Mouse (Mus musculus) megakaryocyte, adult 5-6 weeks (primary cell): ENCODE data around the gene Med27. TPM values are rescaled to one million over a fixed set of nuclear protein-coding genes. Genes with fewer than 3 reads are reported as not detected.
A peak's percentile ranks its signal among the peaks of the same experiment; 100 is the strongest.
"Not testable (repeated sequence)": the region's sequence is repeated elsewhere in the genome, so short reads cannot be mapped to it uniquely, and the experiment has no call there.

Experiments used
- ATAC-seq: 2 replicates; pipeline ENCODE4 v1.8.0; 2016; ENCODE audit warnings: mild to moderate bottlenecking, inconsistent platforms; ENCODE audit not compliant: poor library complexity, severe bottlenecking
- total RNA-seq, 2 experiments: library from RNA; stranded (forward) in 1 of 2; stranded (reverse) in 1 of 2; fragments of 153-499, 151-499 nt in 1 of 2; fragments of 221-1000, 200-1000 nt in 1 of 2; gene quantifications; 2 replicates each; pipeline versions ENCODE4 v1.2.3 to v1.2.4; 2015 to 2017

Med27 gene
- total RNA-seq, 2 experiments from 2014 or later = 17.8 to 34.2 TPM

DNA sequence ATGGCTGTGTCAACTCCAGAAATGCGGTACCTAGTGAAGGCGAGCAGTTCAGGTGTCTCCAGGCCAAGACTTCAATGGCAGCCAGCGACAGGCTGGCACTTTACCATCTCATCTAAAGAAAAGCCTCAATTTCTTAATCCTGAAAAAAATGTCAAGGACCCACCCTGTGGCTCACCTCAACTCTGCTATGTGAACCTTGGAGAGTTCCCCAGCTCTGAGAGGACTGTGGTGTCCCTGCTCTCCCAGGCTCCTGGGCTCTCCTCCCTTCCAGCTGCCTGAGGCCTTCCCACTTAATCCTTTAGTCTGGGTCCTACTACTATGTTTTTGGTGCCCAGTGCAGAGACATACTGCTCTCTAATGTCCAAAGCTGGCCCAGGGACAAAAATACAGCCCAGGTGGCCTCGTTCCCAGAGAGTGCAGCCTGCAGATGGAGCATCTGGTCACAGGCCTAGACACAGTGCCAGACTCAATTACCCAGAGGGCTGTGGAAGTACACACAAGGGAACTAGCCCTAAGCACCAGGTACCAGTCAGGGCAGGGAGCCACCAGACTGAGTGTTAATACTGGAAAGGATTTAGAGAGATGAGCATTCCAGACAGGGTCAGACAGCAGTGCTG is 169.3 kb downstream of the Med27 start:
- ATAC-seq = no peak

DNA sequence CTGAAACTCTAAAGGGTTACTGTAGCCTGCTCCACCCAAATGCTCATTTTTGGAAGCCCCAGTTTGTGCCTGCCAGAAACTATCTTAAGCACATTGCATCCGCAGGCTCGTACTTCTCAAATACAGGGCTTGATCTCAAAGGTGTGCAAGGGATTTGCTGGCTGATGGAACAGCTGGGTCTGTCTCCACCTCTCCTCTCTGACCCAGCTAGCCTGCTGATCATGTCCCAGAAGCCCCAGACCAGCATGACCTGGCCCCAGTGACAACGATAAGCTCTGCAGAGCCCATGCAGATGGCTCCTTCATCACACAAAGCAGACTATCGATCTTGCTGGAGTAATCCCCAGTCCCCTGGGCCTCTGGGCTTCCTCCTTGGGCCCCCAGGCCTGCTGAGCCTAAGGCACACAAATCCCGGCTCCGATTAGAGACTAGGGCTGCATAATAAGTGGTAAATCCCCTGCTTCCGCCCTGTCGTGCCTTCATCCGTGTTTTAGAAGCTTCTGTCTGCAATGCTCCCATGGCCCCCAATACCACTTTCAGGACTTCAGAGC is 170.1 kb downstream of the Med27 start:
- ATAC-seq = no peak

DNA sequence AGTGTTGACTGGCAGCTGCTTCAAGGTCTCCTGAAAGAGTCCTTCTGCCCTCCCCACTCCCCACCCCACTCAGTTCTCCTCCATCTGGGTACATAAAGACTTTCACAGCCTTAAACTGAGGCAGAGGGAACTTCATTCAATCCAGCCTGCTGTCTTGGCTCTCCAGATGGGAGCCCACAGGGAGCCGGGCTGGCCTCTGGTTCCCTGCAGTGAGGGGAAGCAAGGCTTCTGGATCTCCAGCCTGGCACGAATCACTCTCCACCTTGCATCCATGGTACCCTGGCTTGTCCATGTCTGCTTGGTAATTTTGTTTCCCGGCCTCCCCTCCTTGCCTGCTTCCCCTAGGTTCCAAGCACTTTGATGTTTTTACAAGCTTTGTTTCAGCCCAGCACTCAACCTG is 172.8 kb downstream of the Med27 start:
- ATAC-seq = no peak

DNA sequence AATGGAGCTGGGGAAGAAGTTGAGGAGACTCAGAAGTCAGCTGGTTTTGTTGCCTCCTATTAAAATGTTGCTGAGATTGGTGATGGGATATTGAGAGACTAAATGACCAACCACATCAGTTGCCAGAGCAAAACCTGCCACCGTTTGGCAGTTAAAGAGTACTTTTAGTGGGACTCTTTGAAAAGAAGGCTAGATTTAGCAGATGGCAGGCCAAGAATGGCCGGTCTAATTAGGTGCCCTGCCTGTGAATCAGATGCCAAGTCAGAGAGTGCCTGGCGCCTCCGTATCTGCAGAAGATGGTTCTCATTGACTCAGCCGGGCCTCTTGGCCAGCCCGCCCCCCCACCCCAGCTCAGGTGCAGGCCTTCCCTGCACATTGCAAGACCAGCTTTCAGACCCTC is 173.6 kb downstream of the Med27 start:
- ATAC-seq = no peak

DNA sequence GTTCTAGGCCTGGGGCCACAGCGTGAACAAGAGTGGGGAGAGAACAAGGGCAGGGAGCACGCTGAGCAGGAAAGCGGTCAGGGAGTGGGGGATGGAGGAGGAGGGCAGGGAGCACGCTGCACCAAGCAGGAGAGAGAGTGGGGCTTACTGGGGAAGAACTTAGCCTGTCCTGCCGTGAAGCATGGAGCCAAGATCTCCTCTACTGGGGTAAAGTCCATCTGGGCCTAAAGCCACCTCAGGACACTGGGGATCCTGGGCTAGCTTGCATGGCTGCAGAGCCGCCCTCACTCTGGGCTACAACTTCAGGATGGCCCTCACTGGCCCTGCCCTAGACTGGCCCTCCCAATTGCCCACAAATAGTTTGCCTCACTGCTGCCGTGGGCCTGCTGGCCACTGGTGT is 174.9 kb downstream of the Med27 start:
- no peak for ATAC-seq

DNA sequence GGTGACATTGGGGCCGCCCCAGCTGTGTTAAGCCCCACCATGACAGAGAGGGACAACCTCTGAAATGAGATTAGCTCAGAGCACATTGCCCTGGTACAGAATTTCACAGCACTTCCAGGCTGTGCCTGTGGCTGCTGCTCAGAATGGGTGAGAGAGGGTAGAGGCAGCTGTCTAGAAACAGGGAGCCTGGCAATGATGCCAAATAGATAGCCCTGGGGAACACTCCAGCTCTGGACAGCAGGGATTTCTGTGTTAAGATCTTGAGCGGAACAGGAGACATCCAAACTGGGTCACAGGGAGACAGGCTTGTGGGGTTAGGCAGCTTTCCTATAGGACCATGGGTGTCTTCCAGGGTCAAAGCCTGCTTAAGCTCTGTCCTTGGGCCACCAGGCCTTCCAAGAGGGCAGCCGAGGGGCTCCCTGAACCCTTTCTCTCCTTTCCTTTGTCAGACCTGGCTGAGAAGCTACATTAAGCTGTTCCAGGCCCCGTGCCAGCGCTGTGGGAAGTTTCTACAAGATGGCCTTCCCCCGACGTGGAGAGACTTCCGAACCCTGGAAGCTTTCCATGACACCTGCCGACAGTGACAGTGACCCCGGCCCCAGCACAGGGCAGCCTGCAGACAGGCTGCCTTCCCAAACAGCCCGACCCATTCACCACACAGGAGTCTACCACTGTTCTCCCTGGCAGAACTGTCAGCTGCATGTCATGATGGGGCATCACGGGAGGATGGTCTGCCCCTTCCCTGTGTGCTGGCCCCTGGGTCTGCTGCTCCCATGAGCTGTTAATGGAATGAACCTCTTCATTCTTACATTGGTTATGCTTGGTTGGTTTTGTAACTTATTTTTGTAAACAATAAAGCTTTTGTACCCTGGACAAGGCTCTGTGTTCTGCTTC is 177.5 kb downstream of the Med27 start:
- ATAC-seq = no peak

DNA sequence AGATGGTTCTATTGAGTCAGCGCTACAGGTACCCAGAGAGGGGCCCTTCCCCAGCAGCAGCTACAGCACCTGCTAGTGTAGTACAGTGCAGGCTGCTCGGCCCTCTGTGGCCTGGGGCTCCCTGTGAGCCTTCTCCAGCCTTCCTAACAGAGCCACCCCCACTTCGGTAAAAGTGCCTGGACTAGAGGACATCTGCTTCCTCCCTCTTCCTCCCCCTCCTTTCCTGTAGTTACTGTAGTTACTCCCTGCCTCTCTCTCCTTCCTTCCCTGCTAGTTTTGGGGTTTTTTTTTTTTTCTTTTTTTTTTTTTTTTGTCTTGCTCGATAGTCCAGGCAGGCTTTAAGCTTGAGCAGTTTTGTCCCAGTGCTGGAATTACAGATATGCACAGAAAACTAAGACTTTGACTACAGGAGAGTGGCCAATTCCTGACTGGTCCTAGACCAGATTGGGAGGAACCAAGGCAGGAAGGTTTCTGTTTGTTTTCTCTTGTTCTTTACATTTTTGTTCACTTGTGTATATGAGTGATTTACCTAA is 178.7 kb downstream of the Med27 start:
- no peak for ATAC-seq

DNA sequence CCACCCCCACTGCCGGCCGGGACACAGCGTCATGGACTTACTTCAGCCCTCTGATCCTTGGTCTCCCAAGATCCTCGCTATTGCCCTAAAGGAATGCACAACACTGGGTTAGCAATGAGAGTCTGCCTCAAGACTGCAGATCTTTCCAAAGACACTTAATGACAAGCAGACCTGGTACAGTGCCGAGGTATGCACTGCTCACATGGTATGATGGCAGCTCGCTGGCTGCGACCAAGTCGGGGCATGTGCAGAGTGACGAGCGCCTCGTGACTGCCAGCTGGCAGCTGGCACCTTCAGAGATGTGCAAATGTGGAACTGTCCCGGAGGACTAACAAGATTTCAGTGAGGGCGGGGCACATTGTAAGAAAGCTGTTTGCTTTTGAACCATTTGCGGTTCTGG is 179.6 kb downstream of the Med27 start:
- no peak for ATAC-seq

DNA sequence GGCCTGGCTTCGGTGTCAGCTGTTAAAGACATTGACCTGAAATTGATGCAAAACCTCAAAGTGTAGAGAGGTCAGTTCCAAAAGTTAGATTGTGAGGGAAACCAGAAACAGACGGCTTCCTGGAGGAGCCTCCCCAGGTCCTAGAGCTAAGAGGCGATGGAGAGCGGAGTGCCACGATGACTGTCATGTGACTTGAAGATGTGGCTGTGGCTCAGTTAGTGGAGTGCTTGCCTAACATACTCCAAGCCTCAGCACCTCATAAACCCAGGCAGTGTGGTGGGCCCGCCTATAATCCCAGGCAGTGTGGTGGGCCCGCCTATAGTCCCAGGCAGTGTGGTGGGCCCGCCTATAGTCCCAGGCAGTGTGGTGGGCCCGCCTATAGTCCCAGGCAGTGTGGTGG is 180.9 kb downstream of the Med27 start:
- not testable (repeated sequence) for ATAC-seq

DNA sequence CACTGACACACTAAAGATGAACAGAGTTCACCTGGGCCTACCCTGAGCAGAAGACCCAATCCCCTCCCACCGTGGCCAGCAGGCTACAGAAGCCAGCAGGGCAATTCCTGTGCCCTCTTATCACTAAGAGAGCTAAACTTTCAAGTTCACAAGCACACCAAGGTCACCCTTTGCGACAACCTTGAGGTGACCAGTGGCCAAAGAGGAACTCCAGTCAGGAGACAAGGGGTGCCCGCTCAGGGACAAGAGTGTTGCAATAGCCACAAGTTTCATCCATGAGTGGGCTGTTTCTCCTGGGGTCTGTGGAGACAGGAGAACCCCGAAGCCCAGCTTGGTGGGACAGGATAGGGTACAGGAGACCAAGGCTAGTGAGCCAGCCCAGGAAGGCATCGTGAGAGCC is 182.2 kb downstream of the Med27 start:
- no peak for ATAC-seq

DNA sequence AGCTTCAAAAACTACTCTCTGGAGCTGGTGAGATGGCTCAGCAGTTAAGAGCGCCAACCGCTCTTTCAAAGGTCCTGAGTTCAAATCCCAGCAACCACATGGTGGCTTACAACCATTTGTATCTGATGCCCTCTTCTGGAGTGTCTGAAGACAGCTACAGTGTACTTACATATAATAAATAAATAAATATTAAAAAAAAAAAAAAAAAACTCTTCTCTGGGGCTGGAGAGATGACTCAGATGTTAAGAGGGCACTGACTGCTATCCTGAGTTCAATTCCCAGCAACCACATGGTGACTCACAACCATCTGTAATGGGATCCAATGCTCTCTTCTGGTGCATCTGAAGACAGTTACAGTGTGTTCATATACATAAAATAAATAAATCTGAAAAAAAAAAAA is 183.2 kb downstream of the Med27 start:
- ATAC-seq = not testable (repeated sequence)

DNA sequence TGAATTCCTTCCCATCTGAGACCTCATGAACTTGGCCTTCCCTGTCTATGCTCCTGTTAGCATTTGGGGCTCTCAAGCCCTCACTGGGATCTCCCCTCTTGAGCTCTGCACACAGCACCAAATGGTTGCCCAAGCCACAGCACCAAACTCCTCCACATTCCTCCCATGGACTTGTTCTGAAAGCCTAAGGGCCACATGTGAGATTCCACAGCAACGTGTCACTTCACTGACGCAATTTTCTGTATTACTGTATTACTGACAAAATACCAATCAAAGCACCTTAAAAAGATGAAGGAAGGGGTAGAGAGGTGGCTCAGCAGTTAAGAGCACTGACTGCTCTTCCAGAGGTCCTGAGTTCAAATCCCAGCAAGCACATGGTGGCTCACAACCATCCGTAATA is 185.6 kb downstream of the Med27 start:
- no peak for ATAC-seq

DNA sequence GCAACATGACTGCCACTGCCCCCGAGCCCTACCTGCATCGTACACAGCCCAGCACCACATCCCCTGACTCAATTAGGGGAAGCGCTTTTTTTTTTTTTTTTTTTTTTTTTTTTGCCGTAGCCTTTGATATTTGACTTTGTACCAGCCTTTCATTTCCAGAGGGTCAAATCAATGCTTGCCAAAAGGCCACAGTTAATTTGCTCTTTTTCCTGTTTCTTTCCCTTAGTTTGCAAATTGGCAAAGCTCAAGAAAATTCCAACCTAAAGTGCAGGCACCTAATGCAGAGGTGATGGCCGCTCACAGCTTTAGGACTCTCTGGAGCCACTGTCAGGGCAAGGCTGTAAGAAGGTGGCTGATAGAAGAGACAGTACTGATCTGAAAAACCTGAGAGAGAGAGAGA is 186.3 kb downstream of the Med27 start:
- no peak for ATAC-seq

DNA sequence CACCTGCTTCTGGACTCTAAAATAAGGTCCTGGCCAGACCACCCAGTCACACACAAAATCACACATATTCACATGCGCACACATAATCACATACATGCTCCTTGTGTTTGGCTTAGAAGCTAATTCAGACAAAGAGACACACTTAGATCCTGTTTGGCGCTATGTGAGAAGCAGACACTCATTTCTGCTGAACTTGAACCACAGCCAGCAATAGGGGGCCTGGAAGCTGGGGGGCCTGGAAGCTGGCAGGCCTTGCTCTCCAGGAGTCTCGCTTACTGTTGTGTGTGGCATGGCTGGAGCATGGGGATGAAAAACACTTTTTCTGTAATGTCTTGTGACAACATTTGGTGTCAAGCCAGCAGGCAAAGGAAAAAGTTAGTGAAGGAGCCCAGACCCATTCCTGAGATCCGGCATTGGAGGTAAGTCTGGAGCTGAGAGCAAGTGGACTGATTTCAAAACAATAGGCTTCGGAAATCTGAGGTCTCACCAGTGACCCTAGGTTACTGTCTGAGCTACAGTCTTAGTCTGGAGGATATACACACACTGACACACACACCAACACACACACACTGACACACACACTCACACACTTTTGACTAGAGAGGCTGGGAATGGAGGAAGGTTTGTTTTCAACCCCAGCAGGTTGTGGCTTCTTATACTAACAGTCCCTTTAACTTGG is 189.1 kb downstream of the Med27 start:
- no peak for ATAC-seq

DNA sequence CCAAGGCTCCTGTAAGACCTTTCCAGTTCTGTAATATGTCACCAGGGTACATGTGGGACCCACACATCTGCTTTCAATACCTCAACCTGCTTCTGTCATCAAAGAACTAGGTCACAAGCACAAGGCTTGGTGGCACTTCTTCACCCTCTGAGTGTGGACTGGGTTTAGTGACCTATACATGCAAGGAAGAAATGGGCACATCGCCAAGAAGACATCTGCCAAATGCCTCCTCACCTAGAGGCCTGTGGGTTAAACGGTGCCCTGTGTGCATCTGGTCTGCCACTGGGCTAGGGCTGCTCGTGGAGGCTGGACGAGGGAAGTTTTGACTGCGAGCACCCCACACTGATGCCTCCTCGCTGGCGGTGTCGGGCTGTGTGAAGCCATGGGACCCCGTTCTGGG is 189.9 kb downstream of the Med27 start:
- ATAC-seq = no peak

DNA sequence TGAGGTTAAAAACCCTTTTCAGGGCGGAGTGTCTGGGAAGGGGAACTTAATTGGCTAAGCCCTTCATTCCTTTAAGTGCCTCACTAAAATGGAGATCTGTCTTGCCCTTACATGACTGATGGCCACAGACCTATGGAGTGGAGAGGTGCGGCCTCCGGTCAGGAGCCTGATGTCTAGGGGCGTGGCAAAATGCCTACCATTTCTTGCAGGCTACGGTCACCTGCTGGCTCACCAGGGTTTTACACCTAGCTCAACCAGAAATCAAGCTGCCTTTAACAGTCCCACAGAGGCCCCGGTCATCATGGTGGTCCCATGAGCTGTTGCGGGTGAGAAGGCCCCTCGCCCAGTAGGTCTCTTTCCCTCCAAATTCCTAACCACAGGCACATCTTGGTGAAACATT is 190.7 kb downstream of the Med27 start:
- no peak for ATAC-seq

DNA sequence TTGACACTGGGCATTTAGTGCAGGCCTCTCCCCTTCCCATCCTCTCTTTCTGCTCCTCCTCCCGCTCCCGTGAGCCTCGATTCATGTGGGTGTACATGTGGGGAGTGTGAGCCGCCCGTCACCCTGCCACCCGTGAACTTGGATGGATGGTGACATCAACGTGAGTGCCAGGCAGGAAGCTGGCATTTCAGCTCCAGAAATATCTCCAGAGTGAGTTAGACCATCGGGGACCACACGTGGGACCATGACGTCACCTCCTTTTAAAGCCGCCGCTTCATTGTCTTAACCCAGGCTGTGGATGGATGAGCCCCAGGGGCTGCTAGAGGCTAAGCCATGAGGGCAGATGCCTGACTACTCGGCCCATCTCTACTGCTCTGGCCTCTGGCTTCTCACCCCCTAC is 195.4 kb downstream of the Med27 start:
- no peak for ATAC-seq

DNA sequence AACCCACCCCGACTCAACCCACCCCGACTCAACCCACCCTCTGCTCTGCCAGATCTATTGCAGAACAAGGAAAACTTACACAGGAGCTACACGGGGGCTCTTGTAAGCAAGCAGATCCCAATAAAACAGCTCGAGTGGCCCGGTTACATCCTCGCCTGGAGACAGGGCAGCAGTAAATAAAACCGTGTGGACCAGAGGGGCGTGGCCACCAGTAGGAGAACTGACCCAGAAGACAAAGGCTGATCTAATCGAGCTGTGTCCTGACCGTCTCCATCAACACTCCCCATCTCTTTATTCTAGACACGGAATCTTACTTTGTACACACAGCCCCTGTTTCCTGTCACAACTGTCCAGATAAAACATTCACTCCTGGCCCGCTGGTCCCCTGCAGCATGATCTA is 200.0 kb downstream of the Med27 start:
- ATAC-seq = no peak

DNA sequence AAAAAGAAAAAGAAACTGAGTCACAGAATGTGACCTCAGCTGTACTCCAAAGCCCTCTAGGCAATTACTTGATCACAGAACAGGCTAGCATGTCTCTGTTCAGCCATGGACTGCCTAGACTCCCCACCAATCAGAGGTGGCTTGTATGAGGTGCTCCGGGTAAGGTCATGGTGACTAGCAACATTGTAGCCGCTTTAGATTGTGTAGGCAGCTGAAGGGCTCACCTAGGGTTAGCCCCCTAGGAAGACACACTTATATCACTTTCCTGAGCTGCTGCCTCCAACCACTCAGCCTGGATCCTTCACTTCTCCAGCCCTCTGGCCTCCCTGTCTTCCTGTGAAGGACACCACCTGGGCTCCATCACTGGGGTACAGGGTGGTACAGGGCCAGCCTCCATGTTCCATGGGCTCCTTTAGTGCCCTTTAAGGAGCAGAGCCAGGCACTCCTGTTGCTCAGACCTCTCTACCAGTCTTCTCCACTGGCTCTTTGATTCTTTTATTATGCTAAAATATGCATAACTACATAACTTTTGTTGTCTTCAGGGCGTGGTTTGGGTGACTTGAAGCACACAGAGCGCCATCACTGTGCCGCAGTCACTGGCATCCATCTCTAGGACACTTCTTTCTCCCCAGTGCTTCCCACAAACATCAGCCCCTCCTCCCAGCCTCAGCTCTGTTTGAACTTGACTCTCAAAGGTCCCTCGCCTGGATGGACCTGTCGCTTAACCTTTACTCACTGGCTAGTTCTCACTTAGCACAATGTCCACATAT is 205.4 kb downstream of the Med27 start:
- ATAC-seq = no peak

DNA sequence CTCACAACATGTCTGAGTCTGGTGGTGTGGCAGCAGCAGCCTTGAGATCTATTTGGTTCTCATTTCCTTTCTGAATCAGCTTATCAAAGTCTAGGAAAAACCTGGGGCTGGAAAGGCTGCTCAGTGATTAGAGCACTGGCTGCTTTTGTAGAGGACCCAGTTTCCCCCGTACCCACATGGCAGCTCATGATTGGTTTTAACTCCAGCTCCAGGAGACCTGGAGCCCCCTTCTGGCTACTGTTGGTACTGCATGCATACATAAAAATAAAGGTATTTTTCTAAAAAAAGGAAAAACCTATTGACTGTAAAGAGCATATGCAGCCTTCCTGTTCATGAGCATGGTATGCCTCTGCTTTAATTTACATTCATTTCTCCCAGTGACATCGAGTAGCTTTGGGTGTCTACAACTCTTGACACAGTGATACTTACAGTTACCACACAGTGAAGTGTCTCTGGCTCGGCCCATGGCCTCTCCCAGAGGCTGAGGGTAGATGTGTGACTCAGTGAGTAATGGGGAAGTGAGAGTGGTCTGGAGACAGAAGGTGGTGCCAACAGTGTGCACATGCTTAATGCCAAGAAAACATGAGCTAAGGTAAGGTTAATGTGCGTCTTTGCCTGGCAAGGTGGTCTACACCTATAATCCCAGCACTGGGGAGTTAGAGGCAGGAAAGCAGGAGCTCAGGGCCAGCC is 207.5 kb downstream of the Med27 start:
- ATAC-seq = peak; percentile 47; the same call in 1 of the 2 replicates
